In the genomic region with DNA sequence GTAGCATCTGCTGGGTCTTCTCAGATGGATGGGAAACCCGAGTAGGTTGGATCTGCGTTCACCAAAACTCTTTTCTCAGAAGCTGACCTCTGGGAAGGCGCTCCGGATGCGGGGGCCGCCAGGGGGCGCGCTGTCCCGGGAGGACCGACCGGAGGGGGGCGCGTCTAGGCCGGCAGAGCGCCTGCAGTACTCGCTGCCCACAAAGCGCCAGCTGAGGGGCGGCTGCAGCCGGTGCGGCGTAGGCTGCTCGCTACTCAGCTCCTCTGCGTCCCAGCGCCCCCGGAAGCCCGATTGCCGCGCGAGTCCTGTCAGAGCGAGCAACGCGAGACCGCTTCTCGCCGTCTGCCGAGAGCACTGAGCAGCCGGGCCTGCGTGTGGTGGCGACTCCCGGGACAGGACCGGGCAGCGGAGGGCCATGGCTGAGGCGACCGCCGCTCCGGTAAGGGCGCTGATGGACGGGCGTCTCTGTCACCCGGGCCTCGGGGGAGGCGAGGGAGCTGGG, we compare ENCODE assay signal across 8 mouse cellular contexts. TPM values are rescaled to one million over a fixed set of nuclear protein-coding genes. Genes with fewer than 3 reads are reported as not detected.
DNase-seq lines count a peak whose midpoint lies in the region; ATAC-seq lines count a peak whose summit lies in the region.

A gene (plus strand): TSS at position 180 of the 502 bp plus-strand sequence.

- peak; percentile 92 for DNase-seq in R1 (ENCODE audit: low read depth, low spot score)
- DNase-seq in cerebellum, postnatal 14 days: peak; percentile 99
- peak; percentile 87 to 92 for DNase-seq in frontal cortex, postnatal 14 days (ENCODE audit: low spot score in 2 of 2)
- DNase-seq in layer of hippocampus, postnatal 25 days (ENCODE audit: extremely low spot score in 1 of 2, low spot score in 1 of 2): peak; percentile 93 to 96
- peak; percentile 98 for DNase-seq in lung, postnatal 14 days
- DNase-seq in ovary, postnatal 36 days (ENCODE audit: low spot score): peak; percentile 97
- DNase-seq in thymus, postnatal 14 days: peak; percentile 98

- peak within 1 kb of the TSS; percentile 99 for H3K27ac ChIP-seq in hindbrain, embryonic 13.5 days

- WGBS in hindbrain, embryonic 13.5 days: under 1% methylated on average over 52 of the region's 52 CpGs

- no peaks in the 10 kb centered on the region for H3K9me3 ChIP-seq in hindbrain, embryonic 13.5 days

- ATAC-seq in hindbrain, embryonic 13.5 days (ENCODE audit: low FRiP score): peak; percentile 93

- H3K36me3 ChIP-seq in hindbrain, embryonic 13.5 days: peaks cover 5% of the 10 kb centered on the region

- H3K27me3 ChIP-seq in hindbrain, embryonic 13.5 days: no peaks in the 10 kb centered on the region

- peak within 1 kb of the TSS; percentile 96 for H3K9ac ChIP-seq in hindbrain, embryonic 13.5 days

- H3K4me1 ChIP-seq in hindbrain, embryonic 13.5 days (replicated peaks): peaks cover 18% of the 10 kb centered on the region

- peak within 1 kb of the TSS; percentile 76 for H3K4me2 ChIP-seq in hindbrain, embryonic 13.5 days

- H3K4me3 ChIP-seq in hindbrain, embryonic 13.5 days: peak within 1 kb of the TSS; percentile 91

RNA-seq across cellular contexts. Expression of the gene that starts here (rescaled TPM):
- polyA plus RNA-seq in hindbrain, embryonic 13.5 days (2015; fragmentation: Nextera tagmentation; extraction: Ambion mirVana): 17.9 and 18.1 TPM in 2 replicates
- total RNA-seq in layer of hippocampus, postnatal 25 days (2021): 10 to 100 TPM; 18.5 to 23.5 TPM

Comparison
In these comparisons a context has a peak if more than half of its experiments do, and no peak if none do; other contexts are left out.
1. Peak in every context shown above with its lines: DNase-seq, ATAC-seq, H3K4me3 ChIP-seq and H3K27ac ChIP-seq.